8 mouse cellular contexts compared by ENCODE assay signal in the genomic region with DNA sequence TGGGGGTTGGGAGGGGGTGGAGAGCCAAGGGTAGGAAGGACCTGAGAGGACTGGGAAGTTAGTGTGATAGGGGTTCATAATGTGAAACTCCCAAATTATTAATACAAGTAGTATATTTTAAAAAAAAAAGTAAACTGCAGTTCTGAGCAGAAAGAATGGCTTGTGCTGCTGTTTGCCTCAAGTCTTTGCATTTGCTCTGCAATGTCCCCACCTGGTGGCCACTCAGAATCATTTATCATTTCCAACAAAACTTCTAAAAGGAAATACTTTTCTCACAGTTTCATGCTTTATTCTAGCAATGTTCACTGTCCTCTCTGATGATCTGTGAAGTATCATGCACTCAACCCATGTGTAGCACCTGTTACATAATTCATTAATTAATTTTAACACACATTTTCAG.
A peak's percentile ranks its signal among the peaks of the same experiment; 100 is the strongest.
DNase-seq lines count a peak whose midpoint lies in the region; TF ChIP-seq lines count a peak whose summit lies in the region.

No protein-coding gene starts in this region.

- no peaks in the 10 kb centered on the region for H3K4me1 ChIP-seq in heart, adult 2 months (ENCODE audit: control insufficient read depth, insufficient read depth, low read length)
- no peaks in the 10 kb centered on the region for H3K4me1 ChIP-seq in midbrain, embryonic 10.5 days

- H3K27ac ChIP-seq in heart, adult 2 months, result no peak overlapping the region
- no peak overlapping the region for H3K27ac ChIP-seq in midbrain, embryonic 10.5 days (replicated peaks)

- H3K9ac ChIP-seq in heart, adult 2 months (ENCODE audit: low read depth, low read length), result no peak overlapping the region

- H3K9me3 ChIP-seq in midbrain, embryonic 10.5 days (replicated peaks), result no peaks in the 10 kb centered on the region

- no peaks in the 10 kb centered on the region for H3K27me3 ChIP-seq in heart, adult 2 months (ENCODE audit: control insufficient read depth, insufficient read depth, low read length)
- no peaks in the 10 kb centered on the region for H3K27me3 ChIP-seq in midbrain, embryonic 10.5 days (ENCODE audit: low read depth, poor library complexity, severe bottlenecking)

- no peak for TF ChIP-seq EP300 in heart, adult 2 months (IDR thresholded peaks at IDR 0.05; ENCODE audit: insufficient read depth, low read depth, low read length)

- no peak for TF ChIP-seq POLR2A in heart, adult 2 months (IDR thresholded peaks at IDR 0.05; ENCODE audit: insufficient read depth, low read depth, low read length)

- H3K4me3 ChIP-seq in heart, adult 2 months, result no peak overlapping the region
- H3K4me3 ChIP-seq in midbrain, embryonic 10.5 days, result no peak overlapping the region

- no peak for DNase-seq in heart, adult 2 months
- DNase-seq in heart, adult 11 months, result no peak
- DNase-seq in lung, postnatal 10 days, result peak; percentile 7
- DNase-seq in lung, adult 18-20 months, result no peak
- DNase-seq in brain, embryonic 18.5 days (ENCODE audit: low read depth, low spot score), result peak; percentile 4
- DNase-seq in right cerebral cortex, postnatal 14 days, result peak; percentile 35
- no peak for DNase-seq in ovary, postnatal 14 days (ENCODE audit: low spot score)
- no peak for DNase-seq in midbrain, embryonic 10.5 days (ENCODE audit: low spot score)

- TF ChIP-seq CTCF in heart, adult 2 months (IDR thresholded peaks at IDR 0.05), result peak; percentile 58

- intact Hi-C loops in heart, adult 2 months (cut with DNase I), result loop anchor here (5.0 kb wide), 1 partner anchor 871 kb away; no protein-coding TSS in a partner anchor

- no peaks in the 10 kb centered on the region for H3K79me2 ChIP-seq in heart, adult 2 months (replicated peaks; ENCODE audit: control insufficient read depth, insufficient read depth, low read length)

- H3K36me3 ChIP-seq in heart, adult 2 months (ENCODE audit: control insufficient read depth, insufficient read depth, low read length), result no peaks in the 10 kb centered on the region
- H3K36me3 ChIP-seq in midbrain, embryonic 10.5 days, result no peaks in the 10 kb centered on the region

Comparison
In these comparisons a context has a peak if more than half of its experiments do, and no peak if none do; other contexts are left out.
1. DNase-seq: peak in lung, postnatal 10 days (single experiment), brain, embryonic 18.5 days (single experiment) and right cerebral cortex, postnatal 14 days (single experiment); none in heart, adult 2 months (0 of 2), heart, adult 11 months (single experiment), lung, adult 18-20 months (0 of 2), ovary, postnatal 14 days (single experiment) and midbrain, embryonic 10.5 days (single experiment).